9 mouse cellular contexts compared by ENCODE assay signal in the genomic region with DNA sequence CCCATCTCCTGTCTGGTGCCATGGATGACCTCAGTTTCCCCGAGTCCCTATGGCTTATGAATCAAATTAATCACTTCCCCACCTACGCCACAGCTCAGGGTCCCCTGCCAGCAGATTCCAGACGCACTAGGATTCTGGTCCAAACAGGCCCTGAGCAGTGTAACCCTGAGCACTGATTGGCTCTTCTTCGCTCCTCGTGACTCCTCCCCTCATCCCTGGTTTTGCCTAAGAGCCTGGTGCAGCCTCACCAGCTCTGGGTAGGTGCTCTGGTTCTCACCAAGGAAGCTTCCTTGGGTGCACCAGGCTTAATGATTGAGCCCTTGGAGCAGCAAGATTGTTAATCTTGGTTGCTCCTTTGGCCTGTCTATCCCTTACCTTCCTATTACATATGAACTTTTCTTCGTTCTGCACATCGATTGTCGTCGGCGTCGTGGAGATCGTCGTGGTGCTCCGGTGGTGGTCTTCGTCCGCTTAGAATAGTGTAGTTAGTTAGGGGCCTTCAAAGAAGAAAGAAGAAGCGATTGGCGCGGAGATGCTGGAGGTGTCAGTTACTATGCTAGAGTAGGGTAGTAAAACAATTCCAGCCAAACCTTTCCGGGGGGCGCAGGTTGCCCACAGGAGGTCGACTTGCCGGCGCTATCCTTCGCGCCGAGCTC. TPM values are rescaled to one million over a fixed set of nuclear protein-coding genes. Genes with fewer than 3 reads are reported as not detected.
DNase-seq lines count a peak whose midpoint lies in the region; ATAC-seq lines count a peak whose summit lies in the region.
"Had no signal": no experiment of that assay in that cellular context is flagged by ENCODE, and none has a peak within 500 bp of the region (broad histone marks: within the 10 kb centered on the region; RNA-seq: fewer than 3 reads in every experiment).

A gene (plus strand): TSS at position 256 of the 656 bp plus-strand sequence.

- 27% methylated on average over 27 of the region's 27 CpGs for WGBS in kidney, embryonic 15.5 days
- WGBS in intestine, embryonic 15.5 days, result 20% methylated on average over 27 of the region's 27 CpGs
- WGBS in midbrain, embryonic 12.5 days, result 24% methylated on average over 27 of the region's 27 CpGs

- peak within 1 kb of the TSS; percentile 30 for H3K4me3 ChIP-seq in kidney, embryonic 15.5 days (replicated peaks)
- H3K4me3 ChIP-seq in intestine, embryonic 15.5 days (replicated peaks), result no peak within 1 kb of the TSS; the same call in 1 of the 2 replicates
- H3K4me3 ChIP-seq in midbrain, embryonic 12.5 days, result peak within 1 kb of the TSS; percentile 44

- no peak for DNase-seq in kidney, postnatal 14 days
- peak; percentile 22 for DNase-seq in embryo, embryonic 11 days
- DNase-seq in thymus, adult 18-20 months, result no peak
- no peak for DNase-seq in gastrocnemius, postnatal 10 days
- DNase-seq in ovary, postnatal 36 days (ENCODE audit: low spot score), result no peak

- no peak within 1 kb of the TSS for H3K27ac ChIP-seq in kidney, embryonic 15.5 days
- H3K27ac ChIP-seq in intestine, embryonic 15.5 days, result no peak within 1 kb of the TSS
- no peak within 1 kb of the TSS for H3K27ac ChIP-seq in midbrain, embryonic 12.5 days (replicated peaks)
- H3K27ac ChIP-seq: liver, embryonic 14.5 days had no signal

- H3K36me3 ChIP-seq in kidney, embryonic 15.5 days, result no peaks in the 10 kb centered on the region
- no peaks in the 10 kb centered on the region for H3K36me3 ChIP-seq in intestine, embryonic 15.5 days
- H3K36me3 ChIP-seq in midbrain, embryonic 12.5 days, result no peaks in the 10 kb centered on the region

- H3K9ac ChIP-seq in kidney, embryonic 15.5 days, result no peak within 1 kb of the TSS
- H3K9ac ChIP-seq in intestine, embryonic 15.5 days, result no peak within 1 kb of the TSS
- peak within 1 kb of the TSS; percentile 24; the same call in 1 of the 2 replicates for H3K9ac ChIP-seq in midbrain, embryonic 12.5 days (replicated peaks)
- H3K9ac ChIP-seq: liver, embryonic 14.5 days had no signal

- no peaks in the 10 kb centered on the region for H3K9me3 ChIP-seq in kidney, embryonic 15.5 days (replicated peaks)
- no peaks in the 10 kb centered on the region for H3K9me3 ChIP-seq in intestine, embryonic 15.5 days
- no peaks in the 10 kb centered on the region for H3K9me3 ChIP-seq in midbrain, embryonic 12.5 days

- H3K4me2 ChIP-seq in kidney, embryonic 15.5 days, result peak within 1 kb of the TSS; percentile 57
- peak within 1 kb of the TSS; percentile 53 for H3K4me2 ChIP-seq in intestine, embryonic 15.5 days (replicated peaks)
- H3K4me2 ChIP-seq in midbrain, embryonic 12.5 days (replicated peaks), result peak within 1 kb of the TSS; percentile 68

- peaks cover 49% of the 10 kb centered on the region for H3K27me3 ChIP-seq in kidney, embryonic 15.5 days
- H3K27me3 ChIP-seq in intestine, embryonic 15.5 days (replicated peaks), result 0 out of 2 replicates have a peak, but pooled peaks cover 8% of the 10 kb centered on the region
- peaks cover 29% of the 10 kb centered on the region for H3K27me3 ChIP-seq in midbrain, embryonic 12.5 days

- peak; percentile 66; the same call in 1 of the 2 replicates for ATAC-seq in kidney, embryonic 15.5 days (replicated peaks; ENCODE audit: low FRiP score)
- ATAC-seq in intestine, embryonic 15.5 days, result no peak
- ATAC-seq in midbrain, embryonic 12.5 days (ENCODE audit: low FRiP score, low read depth), result peak; percentile 82

- no peaks in the 10 kb centered on the region for H3K4me1 ChIP-seq in kidney, embryonic 15.5 days
- no peaks in the 10 kb centered on the region for H3K4me1 ChIP-seq in intestine, embryonic 15.5 days (replicated peaks)
- H3K4me1 ChIP-seq in midbrain, embryonic 12.5 days, result no peaks in the 10 kb centered on the region

RNA-seq across cellular contexts. Expression of the gene that starts here (rescaled TPM):
- 0.13 TPM in 1 of 2 replicates, not detected in the other for polyA plus RNA-seq in kidney, embryonic 15.5 days (2015; fragmentation: Nextera tagmentation; extraction: Ambion mirVana)
- not detected in 2 replicates for polyA plus RNA-seq in intestine, embryonic 15.5 days (2015; fragmentation: Nextera tagmentation; extraction: Ambion mirVana)
- polyA plus RNA-seq in midbrain, embryonic 12.5 days (2016; fragmentation: Nextera tagmentation; extraction: Ambion mirVana), result 0.45 and 1.1 TPM in 2 replicates
- total RNA-seq in gastrocnemius, postnatal 10 days (2021), result not detected
- polyA plus RNA-seq: liver, embryonic 14.5 days had no signal

Comparison
In these comparisons a context has a peak if more than half of its experiments do, and no peak if none do; other contexts are left out.
1. Peak in ATAC-seq, H3K4me3 ChIP-seq and H3K4me2 ChIP-seq in kidney, embryonic 15.5 days; RNA of the gene not detected or under 1 TPM.